Mouse (Mus musculus) spleen, postnatal 36 days (tissue): Measurements from ENCODE around the gene Gcnt2.
A peak's percentile ranks its signal among the peaks of the same experiment; 100 is the strongest.

Source experiments
- DNase-seq, 2 experiments: peaks; one replicate each; pipeline ENCODE4 v3.0.0; 2022; ENCODE audit warnings: low spot score in 2 of 2, mixed read lengths in 1 of 2

The Gcnt2 gene

GRCm38 (mm10) chr13:40859652-40860399, at the start of gene Gcnt2:
Gene Gcnt2, plus strand, starts transcription at chr13:40859754.
- DNase-seq = no peak

- no peak for DNase-seq
Observed at GRCm38 (mm10) chr13:40820617-40821016, 38.9 kb upstream of the Gcnt2 start.

DNA sequence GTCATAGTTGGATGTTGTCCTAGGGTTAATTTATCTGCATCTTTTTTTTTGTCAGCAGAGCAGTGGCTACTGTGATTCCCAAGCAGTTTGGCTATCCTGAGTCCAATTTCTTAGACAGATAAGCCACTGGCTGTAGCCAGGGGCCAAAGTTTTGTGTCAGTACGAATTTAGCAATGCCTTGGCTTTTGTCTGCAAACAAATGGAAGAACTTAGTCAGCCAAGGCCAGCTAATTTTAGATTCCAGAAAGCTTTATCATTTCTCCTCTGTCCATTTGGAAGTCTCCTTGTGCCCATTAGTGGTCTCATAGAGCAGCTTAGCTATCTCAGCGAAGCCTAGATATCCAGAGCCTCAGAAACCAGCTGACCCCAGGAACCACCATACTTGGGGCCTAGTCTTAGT, 37.6 kb upstream of the Gcnt2 start:
- DNase-seq = no peak

GRCm38 (mm10) chr13:40841146-40841787, 18.3 kb upstream of the Gcnt2 start:
- DNase-seq = no peak

- DNase-seq = no peak
Observed at GRCm38 (mm10) chr13:40842141-40842540, 17.4 kb upstream of the Gcnt2 start.

DNA sequence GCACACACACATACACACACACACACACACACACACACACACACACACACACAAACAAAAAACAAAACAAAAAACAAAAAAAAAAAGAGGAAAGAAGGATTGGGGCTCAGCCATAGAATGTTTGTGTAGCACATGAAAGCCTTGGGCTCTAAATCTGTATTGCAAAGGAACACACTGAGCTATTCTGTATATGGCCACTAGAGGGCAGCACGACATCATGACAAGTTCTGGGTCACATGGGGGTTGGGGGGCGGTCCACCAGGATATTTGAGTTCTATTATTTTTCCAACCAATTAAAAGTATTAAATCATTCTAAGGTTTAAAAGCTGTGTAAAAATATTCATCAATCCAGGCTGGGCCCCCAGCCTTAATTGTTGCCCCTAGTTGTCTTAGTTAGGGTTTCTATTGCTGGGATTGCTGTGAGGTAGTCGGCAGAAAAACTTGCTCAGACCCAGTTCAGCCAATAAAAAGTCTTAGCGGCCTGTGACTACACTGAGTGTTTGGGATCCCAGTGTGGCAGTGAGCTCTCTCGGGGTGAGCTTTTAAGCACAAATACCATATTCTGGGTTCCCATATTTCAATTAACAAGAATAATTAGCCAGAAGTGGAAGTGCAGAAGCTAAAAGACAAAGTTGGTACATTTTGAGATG, 16.0 kb upstream of the Gcnt2 start:
- peak; percentile 15 to 39 for DNase-seq

- DNase-seq = no peak
Observed at GRCm38 (mm10) chr13:40844144-40844543, 15.4 kb upstream of the Gcnt2 start.

GRCm38 (mm10) chr13:40845951-40846350, 13.6 kb upstream of the Gcnt2 start:
- no peak for DNase-seq

DNA sequence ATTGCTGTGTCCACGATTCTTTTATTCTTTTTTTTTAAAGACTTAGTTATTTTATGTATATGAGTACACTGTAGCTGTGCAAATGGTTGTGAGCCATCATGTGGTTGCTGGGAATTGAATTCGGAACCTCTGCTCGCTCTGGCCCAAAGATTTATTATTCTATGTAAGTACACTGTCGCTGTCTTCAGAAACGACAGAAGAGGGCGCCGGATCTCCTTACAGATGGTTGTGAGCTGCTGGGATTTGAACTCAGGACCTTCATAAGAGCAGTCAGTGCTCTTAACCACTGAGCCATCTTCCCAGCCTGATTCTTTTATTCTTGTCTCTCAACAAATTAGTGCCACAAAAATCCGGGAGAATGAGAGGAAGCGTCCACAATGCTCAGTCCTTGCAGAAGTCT, 13.2 kb upstream of the Gcnt2 start:
- no peak for DNase-seq

DNA sequence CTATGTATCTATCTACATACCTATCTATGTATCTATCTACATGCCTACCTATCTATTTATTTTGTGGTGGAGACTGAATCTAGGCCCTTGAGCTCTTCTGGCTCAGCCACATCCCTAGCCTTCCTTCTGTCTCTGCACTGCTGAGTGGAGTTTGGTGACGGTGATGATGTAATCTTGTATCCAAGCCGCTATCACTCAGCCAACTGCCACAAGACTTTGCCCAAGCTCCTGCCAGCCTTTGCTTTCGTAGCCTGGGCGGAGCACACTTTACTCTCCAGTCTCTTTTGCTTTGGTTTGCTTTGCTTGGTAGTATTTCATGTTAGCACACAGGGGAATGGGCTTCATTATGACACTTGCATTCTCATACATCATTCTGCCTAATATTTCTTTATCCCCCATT, 11.7 kb upstream of the Gcnt2 start:
- DNase-seq = no peak

DNA sequence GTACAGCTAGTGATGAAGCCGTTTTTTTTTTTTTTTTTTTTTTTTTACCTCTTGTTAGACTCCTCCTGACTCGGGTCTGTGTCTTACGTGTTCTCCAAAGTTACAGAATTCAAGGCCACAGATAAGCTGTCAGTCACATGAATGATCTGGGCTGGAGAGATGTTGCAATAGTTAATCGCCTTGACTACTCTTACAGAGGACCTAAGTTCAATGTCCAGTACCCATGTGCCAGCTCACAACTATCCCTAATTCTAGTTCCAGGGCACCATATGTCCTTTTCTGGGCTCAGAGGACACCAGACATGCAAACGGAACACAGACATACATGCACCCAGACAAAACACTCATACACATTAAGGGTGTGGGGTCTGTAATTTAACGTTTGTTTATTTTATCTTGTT, 8.9 kb upstream of the Gcnt2 start:
- no peak for DNase-seq

- no peak for DNase-seq
Observed at GRCm38 (mm10) chr13:40851281-40851680, 8.3 kb upstream of the Gcnt2 start.

- no peak for DNase-seq
Observed at GRCm38 (mm10) chr13:40851961-40852360, 7.6 kb upstream of the Gcnt2 start.

DNA sequence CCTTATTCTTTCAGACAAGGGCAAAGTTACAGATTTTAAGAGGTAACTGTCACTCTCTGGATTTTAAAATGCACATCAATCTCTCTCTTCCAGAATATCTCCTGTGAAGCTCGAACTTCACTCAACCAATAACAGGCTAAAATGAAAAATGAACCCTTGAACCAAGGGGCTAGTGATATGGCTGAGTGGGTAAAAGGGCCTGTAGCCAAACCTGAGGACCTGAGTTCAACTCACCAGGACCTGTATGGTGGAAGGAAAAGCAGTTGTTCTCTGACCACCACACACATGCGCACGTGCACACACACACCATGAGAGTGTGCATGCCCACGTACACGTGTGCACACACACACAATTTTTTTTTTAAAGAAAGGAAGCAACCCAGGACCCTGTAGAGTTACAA, 6.8 kb upstream of the Gcnt2 start:
- DNase-seq = no peak

GRCm38 (mm10) chr13:40853842-40854241, 5.7 kb upstream of the Gcnt2 start:
- DNase-seq = no peak

DNA sequence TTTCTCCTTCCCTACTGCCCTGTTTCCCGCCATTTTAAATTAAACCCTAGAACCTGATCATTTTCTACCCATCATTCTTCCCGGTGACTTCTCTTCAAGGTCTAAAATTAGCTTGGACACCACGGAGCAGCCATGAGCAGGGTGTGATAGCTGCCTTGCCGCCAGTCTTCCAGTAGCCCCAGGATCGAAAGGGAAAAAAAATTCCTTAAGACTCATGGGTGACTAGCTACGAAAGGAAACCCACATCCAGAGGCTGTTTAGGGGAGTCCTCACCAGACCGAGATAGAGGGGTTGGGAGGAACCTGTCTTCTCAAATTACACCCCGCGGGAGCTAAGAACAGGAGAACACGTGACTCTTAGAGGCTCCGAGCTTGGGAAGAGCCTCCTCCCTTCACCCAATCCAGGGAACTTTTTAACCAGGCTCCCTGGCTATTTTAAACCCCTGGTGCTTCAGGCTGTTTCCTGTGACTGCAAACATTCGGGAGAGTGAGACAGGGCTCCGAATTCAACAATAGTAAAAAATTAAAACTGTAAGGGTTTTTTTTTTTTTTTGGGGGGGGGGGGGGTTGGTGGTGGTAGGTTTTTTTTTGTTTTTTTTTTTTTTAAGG, 5.0 kb upstream of the Gcnt2 start:
- no peak for DNase-seq

- no peak for DNase-seq
Observed at GRCm38 (mm10) chr13:40855266-40855665, 4.3 kb upstream of the Gcnt2 start.

GRCm38 (mm10) chr13:40856786-40857185, 2.8 kb upstream of the Gcnt2 start:
- DNase-seq = no peak

DNA sequence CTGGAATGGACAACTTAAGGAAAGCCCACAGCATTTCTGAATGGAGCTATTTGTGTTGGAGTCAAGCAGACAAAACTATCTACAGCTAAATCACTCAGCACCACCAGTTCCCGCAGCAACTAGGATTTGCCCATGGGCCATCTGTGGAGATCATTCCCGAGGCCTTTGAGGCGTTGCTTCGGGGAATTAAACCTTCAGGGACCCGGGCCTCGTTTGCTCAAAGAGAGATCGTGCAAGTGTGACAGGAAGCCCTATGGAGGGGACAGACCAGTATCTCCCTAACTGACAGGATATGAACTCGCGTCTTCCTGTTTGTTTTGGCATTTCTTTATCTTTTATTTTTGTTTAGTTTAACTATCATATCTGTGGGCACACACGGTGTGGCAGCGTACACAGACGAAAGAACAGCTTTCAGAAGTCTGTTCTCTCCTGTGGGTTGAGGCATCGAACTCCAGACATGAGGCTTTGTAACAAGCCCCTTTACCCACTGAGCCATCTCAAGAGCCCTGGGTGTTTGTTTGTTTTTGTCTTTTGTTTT, 2.2 kb upstream of the Gcnt2 start:
- no peak for DNase-seq

GRCm38 (mm10) chr13:40859225-40859624, 329 bp upstream of the Gcnt2 start:
- no peak for DNase-seq

DNA sequence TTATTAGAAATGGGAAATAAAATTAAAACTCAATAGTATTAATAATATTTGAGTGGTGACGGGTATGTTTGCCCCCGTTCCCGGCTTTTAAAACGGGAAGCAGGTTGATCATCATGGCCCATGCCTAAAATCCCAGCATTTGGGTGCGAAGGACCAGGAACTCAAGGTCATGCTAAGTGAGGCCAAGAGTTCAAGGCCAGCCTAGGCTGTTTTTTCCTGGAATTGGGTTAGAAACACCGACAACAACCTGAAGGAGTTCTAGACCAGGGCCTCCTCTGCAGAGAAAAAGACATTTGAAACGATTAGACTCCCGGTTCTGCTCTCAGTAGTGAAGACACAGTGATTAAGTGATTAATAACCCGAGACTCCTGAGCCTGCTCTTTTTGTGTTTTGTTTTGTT, 3.5 kb downstream of the Gcnt2 start:
- no peak for DNase-seq

- DNase-seq = peak; percentile 23 to 41
Observed at GRCm38 (mm10) chr13:40868844-40869587, 9.5 kb downstream of the Gcnt2 start.
